Mouse (Mus musculus) stomach, postnatal 0 days (tissue): Measurements from ENCODE around the gene Myl4. TPM values are rescaled to one million over a fixed set of nuclear protein-coding genes. Genes with fewer than 3 reads are reported as not detected.

Experiments
- ATAC-seq: fragments of 200-750 bp; cut with Nextera tagmentation; 2 replicates; pipeline ENCODE4 v1.8.0; 2017; ENCODE audit not compliant: low FRiP score, low TSS enrichment
- DNase-seq: peaks from one replicate; pipeline ENCODE4 v3.0.0-alpha.2; 2016; ENCODE audit warnings: low spot score
- H3K27ac ChIP-seq: fragments of 300-500 bp; sonication (generic); replicated peaks from 2 replicates; pipeline ENCODE4 v1.5.1; 2014; ENCODE audit warnings: mild to moderate bottlenecking, control low read depth
- H3K27me3 ChIP-seq: fragments of 300-500 bp; sonication (generic); 2 replicates; pipeline ENCODE4 v1.6.1; 2014; ENCODE audit warnings: low read length; ENCODE audit not compliant: control insufficient read depth, insufficient read depth
- H3K36me3 ChIP-seq: fragments of 300-500 bp; sonication (generic); 2 replicates; pipeline ENCODE4 v1.6.1; 2014; ENCODE audit warnings: low read length, mixed read lengths; ENCODE audit not compliant: control insufficient read depth, insufficient read depth
- H3K4me1 ChIP-seq: fragments of 300-500 bp; sonication (generic); replicated peaks from 2 replicates; pipeline ENCODE4 v1.6.1; 2014; ENCODE audit warnings: antibody characterized with exemption; ENCODE audit not compliant: control insufficient read depth, insufficient read depth
- H3K4me2 ChIP-seq: fragments of 300-500 bp; sonication (generic); replicated peaks from 2 replicates; pipeline ENCODE4 v1.6.1; 2014; ENCODE audit warnings: low read depth, mild to moderate bottlenecking, control low read depth, moderate library complexity
- H3K4me3 ChIP-seq: fragments of 300-500 bp; sonication (generic); 2 replicates; pipeline ENCODE4 v1.5.1; 2014; ENCODE audit warnings: low read depth, low read length, control low read depth
- H3K9ac ChIP-seq: fragments of 300-500 bp; sonication (generic); 2 replicates; pipeline ENCODE4 v1.6.1; 2014; ENCODE audit warnings: mild to moderate bottlenecking, low read length, control low read depth, mixed read lengths
- H3K9me3 ChIP-seq: fragments of 300-500 bp; sonication (generic); 2 replicates; pipeline ENCODE4 v1.6.1; 2016; ENCODE audit warnings: low read length; ENCODE audit not compliant: control insufficient read depth
- CTCF ChIP-seq: IDR thresholded peaks from 2 replicates; pipeline ENCODE4 v1.5.1; 2016; ENCODE audit warnings: antibody characterized with exemption, low read depth, mild to moderate bottlenecking, moderate library complexity
- EP300 ChIP-seq: optimal IDR thresholded peaks from 2 replicates; pipeline ENCODE3; 2016; ENCODE audit warnings: antibody characterized with exemption
- WGBS: fragments of 180-500 bp; shearing (Covaris S2); extraction: QIAGEN DNeasy Blood & Tissue Kit; methylation state at CpG from one replicate; pipeline ENCODE4 v1.1.7; 2014; 5-methylcytosine and 5-hydroxymethylcytosine counted together
- polyA plus RNA-seq: library from polyadenylated mRNA; unstranded; fragments of >200 nt; fragmentation: Nextera tagmentation; extraction: Ambion mirVana; gene quantifications from 2 replicates; pipeline ENCODE4 v1.2.1, GENCODE M21; 2015

The Myl4 gene
- polyA plus RNA-seq, 1 experiment from 2014 or later: 6.8 TPM

DNA sequence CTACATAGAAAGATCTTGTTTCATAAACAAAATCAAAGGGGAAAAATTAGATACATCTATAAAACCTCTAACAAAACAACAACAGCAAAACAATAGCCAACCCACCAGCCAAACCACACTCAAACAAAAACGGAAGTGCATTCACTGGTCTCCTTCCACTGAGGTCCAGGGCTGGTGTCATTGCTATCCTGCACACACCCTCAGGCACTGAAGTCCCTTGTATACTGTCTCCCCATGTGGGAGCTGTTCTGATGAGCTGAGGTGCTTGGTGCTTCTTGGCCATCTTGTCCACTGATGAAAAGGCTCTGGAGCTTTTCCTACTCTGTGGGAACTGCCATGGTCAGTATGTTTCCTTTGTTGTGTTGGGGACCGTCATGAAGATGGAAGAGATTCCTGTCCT lies 38.0 kb downstream of the Myl4 start:
- 92% methylated on average over 2 of the region's 2 CpGs for WGBS
- no peak overlapping the region for H3K4me3 ChIP-seq
- no peak for DNase-seq
- no peaks in the 10 kb centered on the region for H3K9me3 ChIP-seq
- ATAC-seq: no peak
- H3K27me3 ChIP-seq: no peaks in the 10 kb centered on the region
- H3K9ac ChIP-seq: no peak overlapping the region
- H3K27ac ChIP-seq: no peak overlapping the region
- H3K4me1 ChIP-seq: no peaks in the 10 kb centered on the region
- no peak overlapping the region for H3K4me2 ChIP-seq
- TF ChIP-seq CTCF (no peak), EP300 (no peak)
- no peaks in the 10 kb centered on the region for H3K36me3 ChIP-seq

GRCm38 (mm10) chr11:104589570-104589969 lies 39.1 kb downstream of the Myl4 start:
- Histone ChIP-seq H3K27ac (no peak overlapping the region), H3K4me3 (no peak overlapping the region), H3K4me1 (no peaks in the 10 kb centered on the region), H3K4me2 (no peak overlapping the region), H3K9me3 (no peaks in the 10 kb centered on the region), H3K36me3 (no peaks in the 10 kb centered on the region), H3K9ac (no peak overlapping the region), H3K27me3 (no peaks in the 10 kb centered on the region)
- ATAC-seq (no peak), DNase-seq (no peak)
- 73% methylated on average over 1 of the region's 1 CpGs for WGBS
- no peak for TF ChIP-seq CTCF
- no peak for TF ChIP-seq EP300

GRCm38 (mm10) chr11:104590148-104590547 lies 39.7 kb downstream of the Myl4 start:
- TF ChIP-seq CTCF: peak; percentile 99
- TF ChIP-seq EP300: no peak
- H3K27me3 ChIP-seq: no peaks in the 10 kb centered on the region
- H3K9ac ChIP-seq: no peak overlapping the region
- 1% methylated on average over 8 of the region's 8 CpGs for WGBS
- no peaks in the 10 kb centered on the region for H3K4me1 ChIP-seq
- no peak overlapping the region for H3K4me3 ChIP-seq
- no peaks in the 10 kb centered on the region for H3K9me3 ChIP-seq
- H3K36me3 ChIP-seq: no peaks in the 10 kb centered on the region
- no peak overlapping the region; the same call in 1 of the 2 replicates for H3K27ac ChIP-seq
- peak; percentile 83 for ATAC-seq
- DNase-seq: peak; percentile 82
- no peak overlapping the region for H3K4me2 ChIP-seq

GRCm38 (mm10) chr11:104592066-104592835 lies 41.8 kb downstream of the Myl4 start:
- TF ChIP-seq EP300 (no peak), CTCF (no peak)
- ATAC-seq (no peak), DNase-seq (no peak)
- H3K4me2 ChIP-seq: no peak overlapping the region
- H3K36me3 ChIP-seq: no peaks in the 10 kb centered on the region
- no peaks in the 10 kb centered on the region for H3K27me3 ChIP-seq
- no peak overlapping the region for H3K4me3 ChIP-seq
- H3K9me3 ChIP-seq: no peaks in the 10 kb centered on the region
- no peak overlapping the region for H3K9ac ChIP-seq
- no peak overlapping the region for H3K27ac ChIP-seq
- no peaks in the 10 kb centered on the region for H3K4me1 ChIP-seq
- 42% methylated on average over 13 of the region's 13 CpGs for WGBS

DNA sequence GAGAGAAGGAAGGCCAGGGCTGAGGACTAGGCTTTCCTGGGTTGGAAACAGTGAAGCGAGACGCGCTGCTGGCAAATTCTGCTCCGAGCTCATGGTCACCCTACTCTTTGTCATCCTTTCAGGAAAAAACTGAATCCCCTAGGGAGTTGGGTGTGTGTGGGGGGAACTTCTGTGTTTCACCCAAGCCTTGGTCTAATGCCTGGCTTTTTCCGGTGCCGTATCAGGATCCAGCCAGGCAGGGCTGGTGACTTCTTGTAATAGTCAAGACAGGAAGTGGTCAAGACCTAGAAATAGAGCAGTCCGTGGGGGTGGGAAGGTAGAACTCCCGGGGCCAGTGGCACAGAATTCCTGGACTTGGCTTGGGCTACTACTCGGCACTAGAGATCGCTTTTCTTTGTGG lies 45.9 kb downstream of the Myl4 start:
- no peak overlapping the region for H3K4me2 ChIP-seq
- H3K9ac ChIP-seq: no peak overlapping the region
- ATAC-seq (no peak), DNase-seq (no peak)
- TF ChIP-seq CTCF: no peak
- TF ChIP-seq EP300: no peak
- WGBS: 68% methylated on average over 10 of the region's 10 CpGs
- H3K4me1 ChIP-seq: no peaks in the 10 kb centered on the region
- H3K36me3 ChIP-seq: no peaks in the 10 kb centered on the region
- no peaks in the 10 kb centered on the region for H3K27me3 ChIP-seq
- H3K27ac ChIP-seq: no peak overlapping the region
- H3K4me3 ChIP-seq: no peak overlapping the region
- no peaks in the 10 kb centered on the region for H3K9me3 ChIP-seq

DNA sequence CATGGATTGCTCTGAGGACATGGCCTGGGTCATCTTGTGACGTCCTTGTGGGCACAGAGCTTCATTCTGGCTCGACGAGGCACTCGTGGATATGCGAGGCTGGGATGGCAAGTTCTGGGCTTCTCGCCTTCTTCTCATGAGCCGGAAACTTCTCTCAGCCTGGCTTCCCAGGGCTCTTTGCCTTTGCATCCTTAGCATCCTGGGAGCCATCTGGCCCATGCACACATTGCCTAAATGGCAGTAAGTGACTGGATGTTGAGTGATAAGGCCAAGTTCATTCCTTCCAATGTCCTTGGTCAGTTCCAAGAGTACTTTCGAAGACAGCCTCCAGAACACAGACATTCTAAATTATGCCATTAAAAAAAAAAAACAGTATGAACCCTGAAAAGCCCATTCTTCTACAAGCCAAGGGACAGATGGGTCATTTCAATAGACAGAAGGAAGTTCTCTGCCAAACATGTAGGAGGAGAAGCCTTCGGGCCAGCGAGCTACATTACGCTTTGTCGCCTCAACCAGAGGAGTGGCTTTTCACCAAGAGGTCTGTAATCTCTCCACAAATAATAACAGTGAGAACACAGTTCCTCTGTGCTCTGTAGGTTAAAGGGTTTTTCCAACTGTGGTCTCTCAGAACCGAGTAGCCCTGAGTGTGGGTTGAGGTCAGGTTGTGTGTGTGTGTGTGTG lies 48.9 kb downstream of the Myl4 start:
- 54% methylated on average over 13 of the region's 13 CpGs for WGBS
- no peaks in the 10 kb centered on the region for H3K4me1 ChIP-seq
- peak; percentile 32; the same call in 1 of the 2 replicates for ATAC-seq
- H3K27me3 ChIP-seq: no peaks in the 10 kb centered on the region
- H3K27ac ChIP-seq: peak overlapping the region; percentile 69
- no peak overlapping the region for H3K4me3 ChIP-seq
- H3K9me3 ChIP-seq: no peaks in the 10 kb centered on the region
- H3K36me3 ChIP-seq: no peaks in the 10 kb centered on the region
- H3K4me2 ChIP-seq: no peak overlapping the region
- no peak overlapping the region for H3K9ac ChIP-seq
- TF ChIP-seq CTCF (no peak), EP300 (no peak)
- no peak for DNase-seq
